Mouse (Mus musculus) thymus, postnatal 10 days (tissue): ENCODE results near the gene Acta1.
A peak's percentile ranks its signal among the peaks of the same experiment; 100 is the strongest.

ENCODE experiments used
- DNase-seq, 2 experiments: peaks; one replicate each; pipeline ENCODE4 v3.0.0; 2021; ENCODE audit warnings: low spot score in 2 of 2

The Acta1 gene

GRCm38 (mm10) chr8:123883094-123883493 is 11.5 kb downstream of the Acta1 start:
- DNase-seq, result no peak

GRCm38 (mm10) chr8:123882412-123882811 is 12.1 kb downstream of the Acta1 start:
- DNase-seq, result no peak

DNA sequence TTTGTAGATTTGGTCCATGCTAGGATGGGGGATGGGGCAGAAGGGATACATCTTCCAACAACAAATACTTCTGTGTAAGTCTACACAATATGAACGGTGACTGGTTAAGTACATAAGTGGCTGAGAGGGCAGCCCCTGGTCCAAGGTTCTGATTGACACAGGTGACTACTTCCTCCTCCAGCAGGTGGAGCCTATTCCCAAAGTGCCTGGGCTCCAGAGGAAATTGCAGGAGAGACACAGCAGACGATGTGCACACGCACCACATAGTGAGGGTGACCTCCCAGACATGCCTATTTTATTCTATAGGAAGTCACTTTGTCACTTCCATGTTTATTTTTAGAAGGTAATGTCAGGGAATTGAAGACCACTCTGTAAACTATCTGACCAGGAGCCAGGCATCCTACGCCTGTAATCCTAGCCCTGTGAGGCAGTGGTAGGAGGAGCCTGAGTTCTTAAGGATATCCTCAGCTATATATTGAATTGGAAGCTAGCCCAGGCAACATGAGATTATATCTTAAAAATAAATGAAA is 13.7 kb downstream of the Acta1 start:
- DNase-seq, result no peak

GRCm38 (mm10) chr8:123880271-123880670 is 14.3 kb downstream of the Acta1 start:
- DNase-seq, result no peak

GRCm38 (mm10) chr8:123877865-123878264 is 16.7 kb downstream of the Acta1 start:
- DNase-seq, result no peak

DNA sequence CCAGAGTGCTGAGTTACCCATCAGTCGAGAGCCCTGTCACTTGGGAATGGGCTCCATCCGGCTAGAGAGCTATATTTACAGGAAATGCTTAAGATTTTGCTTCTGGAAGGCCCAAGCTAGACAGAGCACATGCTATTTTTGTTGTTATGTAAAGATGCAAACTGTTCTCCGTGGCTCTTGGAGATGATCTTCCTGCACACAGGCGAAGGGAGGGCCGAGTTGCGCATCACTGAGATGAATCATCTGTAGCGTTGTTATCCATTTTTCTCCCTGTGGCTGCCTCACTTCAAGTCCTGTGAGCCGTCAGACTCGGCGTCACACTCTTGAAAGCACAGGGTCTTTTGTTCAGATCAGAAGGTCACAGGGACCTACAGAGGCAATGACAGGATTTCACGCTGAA is 20.2 kb downstream of the Acta1 start:
- DNase-seq, result no peak

DNA sequence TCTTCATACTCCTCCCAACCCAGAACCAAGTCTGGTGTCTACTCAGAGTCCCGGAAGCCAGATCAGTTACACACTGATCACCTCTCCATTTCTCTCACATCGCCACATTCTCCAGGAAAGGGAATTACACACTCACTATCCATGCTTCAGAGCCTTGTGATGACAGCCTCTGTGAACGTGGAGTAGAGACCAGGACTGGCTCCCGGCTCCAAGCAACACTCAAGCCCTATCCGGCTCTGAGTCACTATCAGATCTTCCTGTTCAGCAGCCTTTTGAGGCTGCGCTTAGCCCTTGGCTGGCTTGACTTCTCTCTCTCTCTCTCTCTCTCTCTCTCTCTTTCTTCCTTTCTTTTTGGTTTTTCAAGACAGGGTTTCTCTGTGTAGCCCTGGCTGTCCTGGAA is 21.2 kb downstream of the Acta1 start:
- DNase-seq, result no peak

DNA sequence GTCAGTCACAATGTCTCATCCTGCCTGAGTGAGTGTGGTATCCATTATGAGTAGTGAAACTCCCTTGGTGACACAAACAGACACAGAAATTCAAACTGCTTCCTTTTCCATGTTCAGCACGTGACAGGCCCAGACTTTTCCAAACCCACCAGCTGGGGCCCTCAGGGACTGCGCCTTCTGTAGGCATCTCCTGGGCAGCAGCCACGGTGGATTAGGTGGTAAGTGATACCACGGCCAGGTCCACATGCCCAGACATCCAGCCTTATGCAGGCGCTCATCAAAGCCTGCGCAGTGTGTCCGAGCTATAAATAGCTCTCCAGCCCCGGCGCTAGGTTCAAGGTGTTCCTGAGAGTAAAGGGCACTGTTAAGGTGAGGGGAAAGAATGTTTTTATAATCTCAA is 22.5 kb downstream of the Acta1 start:
- no peak for DNase-seq

DNA sequence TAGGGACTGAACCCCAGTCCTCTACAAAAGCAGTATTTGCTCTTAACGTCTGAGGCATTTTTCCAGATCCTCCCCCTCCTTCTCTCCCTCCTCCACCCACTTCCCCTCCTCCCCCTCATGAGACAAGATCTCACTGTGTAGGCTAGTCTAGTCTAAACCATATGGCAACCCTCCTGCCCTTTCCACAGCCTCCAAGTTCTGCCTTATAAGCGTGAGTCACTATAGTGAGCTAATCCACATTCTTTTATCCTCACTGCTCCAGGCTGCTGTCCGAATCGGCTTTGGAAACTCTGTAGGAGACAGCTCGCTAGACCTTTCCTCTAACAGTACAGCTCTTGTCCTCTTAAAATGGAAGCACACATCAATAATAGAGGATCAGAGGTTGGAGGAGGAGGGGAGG is 27.6 kb downstream of the Acta1 start:
- no peak for DNase-seq

DNA sequence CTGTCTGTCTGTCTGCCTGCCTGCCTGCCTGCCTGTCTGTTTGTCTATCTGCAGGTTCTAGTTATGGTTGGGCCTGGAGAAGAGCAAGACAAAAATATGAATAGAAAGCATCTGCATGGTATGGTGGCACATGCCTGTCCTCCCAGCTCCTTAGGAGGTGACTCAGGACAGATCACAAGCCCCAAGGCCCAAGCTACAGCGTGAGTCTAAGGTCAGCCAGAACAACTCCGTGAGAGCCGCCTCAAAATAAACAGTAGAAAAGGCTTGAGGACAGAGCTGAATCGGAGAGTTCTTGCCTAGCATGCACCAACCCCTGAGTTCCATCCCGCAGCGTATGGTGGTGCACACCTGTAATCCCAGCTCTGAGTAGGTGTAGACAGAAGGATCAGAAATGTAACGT is 28.8 kb downstream of the Acta1 start:
- no peak for DNase-seq

- no peak for DNase-seq
These were observed 34.2 kb downstream of the Acta1 start for GRCm38 (mm10) chr8:123860386-123860785.

- DNase-seq, result peak; percentile 46 to 60
These were observed 34.8 kb downstream of the Acta1 start, which contains the start of gene Ccsap for GRCm38 (mm10) chr8:123859648-123860259. Ccsap (minus strand) TSS chr8:123860209.

DNA sequence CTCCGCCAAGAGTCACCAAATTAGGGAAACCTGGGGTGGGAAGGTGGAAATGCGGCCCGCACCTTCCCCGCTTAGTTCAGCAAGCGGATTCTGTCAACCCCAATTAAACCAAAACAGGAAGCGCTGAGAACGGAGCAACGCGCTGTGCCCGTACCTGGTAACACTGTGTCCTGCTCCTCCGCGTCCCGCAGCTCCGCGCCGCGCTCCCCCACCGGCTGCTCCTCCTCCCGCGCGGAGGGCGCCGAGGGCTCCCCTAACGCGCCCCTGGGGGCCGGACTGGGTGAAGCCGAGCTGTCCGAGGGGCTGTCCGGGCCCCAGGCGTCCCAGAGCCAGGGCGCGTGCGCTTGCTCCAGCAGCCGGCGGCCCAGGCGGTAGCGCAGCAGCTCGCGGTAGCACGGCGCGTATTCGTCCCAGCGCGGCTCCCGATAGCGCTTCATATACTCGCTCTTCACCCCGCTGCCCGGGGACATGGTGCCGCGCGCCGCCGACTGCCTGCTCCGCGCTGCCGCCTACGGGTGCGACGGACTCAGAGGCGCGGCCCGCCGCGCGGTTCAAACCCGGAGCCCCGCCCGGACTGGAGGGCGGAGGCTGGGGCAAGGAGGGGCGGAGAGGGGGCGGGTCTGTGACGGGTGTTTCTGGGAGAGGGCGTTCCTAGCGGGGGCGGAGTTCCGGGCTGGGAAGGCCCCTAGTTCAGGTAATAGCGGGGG is 35.5 kb downstream of the Acta1 start:
- peak; percentile 88 to 93 for DNase-seq

GRCm38 (mm10) chr8:123858574-123858940 is 36.0 kb downstream of the Acta1 start:
- no peak for DNase-seq

- no peak for DNase-seq
These were observed 37.2 kb downstream of the Acta1 start for GRCm38 (mm10) chr8:123857361-123857760.

DNA sequence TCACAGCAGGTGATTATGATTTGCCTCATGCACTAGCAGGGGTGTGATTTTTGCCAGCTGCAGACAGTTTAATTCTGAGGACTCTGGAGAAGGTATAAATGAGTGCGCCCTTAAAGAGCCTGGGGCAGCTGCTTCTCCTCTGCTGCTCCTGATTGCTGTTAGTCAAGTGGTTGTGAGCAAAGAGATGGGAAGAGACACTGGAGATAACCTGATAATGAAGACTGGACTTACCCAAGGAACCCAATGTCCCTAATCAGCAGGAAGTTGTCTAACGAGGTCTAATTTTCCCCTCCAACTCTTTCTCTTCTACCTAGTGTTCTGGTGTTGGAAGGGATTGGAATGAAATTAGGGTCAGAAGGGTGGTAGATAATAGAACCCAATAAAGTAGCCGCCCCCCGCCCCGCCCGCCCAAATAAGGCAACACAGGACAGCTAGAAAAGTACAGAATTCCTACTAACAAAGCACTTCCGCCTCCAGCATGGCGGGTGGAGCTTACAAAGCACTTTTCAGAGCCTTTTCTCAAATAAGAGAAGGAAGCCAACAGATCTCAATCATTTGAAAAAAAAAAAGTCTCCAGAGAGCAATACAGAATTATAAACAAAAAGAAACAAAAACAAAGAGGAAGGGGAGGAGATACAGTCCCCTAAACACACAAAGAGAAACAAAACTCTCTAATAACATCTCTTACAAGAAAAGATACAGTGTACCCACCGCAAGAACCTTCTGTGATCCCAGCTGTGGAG is 39.6 kb downstream of the Acta1 start:
- no peak for DNase-seq

GRCm38 (mm10) chr8:123854252-123854651 is 40.3 kb downstream of the Acta1 start:
- no peak for DNase-seq

GRCm38 (mm10) chr8:123851590-123851989 is 43.0 kb downstream of the Acta1 start:
- no peak for DNase-seq

DNA sequence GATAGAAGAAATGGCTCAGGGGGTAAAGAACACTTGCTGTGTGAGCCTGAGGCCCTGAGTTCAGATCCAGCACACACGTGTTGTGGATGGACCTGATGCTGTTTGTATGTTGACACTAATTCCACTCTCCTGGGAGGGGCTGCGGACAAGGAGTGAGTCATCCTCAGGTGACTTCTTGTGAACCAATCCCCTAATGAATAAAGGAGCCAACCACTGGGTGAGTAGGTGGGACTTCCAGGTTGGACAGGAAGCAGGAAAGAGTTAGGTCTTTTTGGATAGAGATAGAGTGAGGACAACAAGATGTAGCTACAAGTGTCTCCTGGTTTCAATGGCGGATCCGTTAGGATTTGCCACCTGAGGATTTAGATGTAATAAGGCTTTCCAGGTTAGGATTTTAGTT is 45.2 kb downstream of the Acta1 start:
- DNase-seq, result no peak

DNA sequence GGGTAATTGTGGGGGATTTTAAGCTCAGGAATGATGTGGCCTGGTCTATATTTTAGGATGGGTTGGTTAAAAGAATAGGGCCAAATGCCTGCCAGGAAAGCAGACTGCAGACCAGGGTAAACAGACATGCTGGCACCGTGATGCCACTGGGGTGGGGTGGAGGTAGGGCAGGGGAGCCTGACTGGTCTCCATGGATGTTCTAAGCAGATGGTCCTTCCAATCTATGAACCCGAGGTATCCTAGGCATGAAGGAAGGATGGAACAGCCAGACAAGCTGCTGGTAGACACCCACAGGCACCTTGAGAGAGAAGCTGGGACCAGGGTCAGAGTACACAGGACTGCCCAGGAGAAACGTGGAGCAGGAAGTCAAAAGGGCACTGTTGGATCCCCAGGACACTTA is 47.0 kb downstream of the Acta1 start:
- no peak for DNase-seq

GRCm38 (mm10) chr8:123846509-123846908 is 48.0 kb downstream of the Acta1 start:
- no peak for DNase-seq

GRCm38 (mm10) chr8:123845991-123846390 is 48.6 kb downstream of the Acta1 start:
- no peak for DNase-seq

- no peak for DNase-seq
These were observed 49.4 kb downstream of the Acta1 start for GRCm38 (mm10) chr8:123845114-123845513.
